Mouse (Mus musculus) MN1 (cell line): ENCODE measurements at regions not wholly inside any gene's neighbourhood (a gene's known extent, or its start where the extent isn't known, plus 50 kb on each side); places are given as distances from the start of the nearest gene placed in this dataset.

ENCODE experiments used
- DNase-seq: peaks from one replicate; pipeline ENCODE4 v3.0.0-alpha.2; 2016; ENCODE audit warnings: low spot score

- DNase-seq = no peak
Measured at GRCm38 (mm10) chr12:106729686-106730085, 719.7 kb downstream of the Vrk1 start.

- DNase-seq = no peak
Measured at GRCm38 (mm10) chr12:106732108-106732857, 722.3 kb downstream of the Vrk1 start.

- no peak for DNase-seq
Measured at GRCm38 (mm10) chr12:106748765-106749164, 738.7 kb downstream of the Vrk1 start.

- no peak for DNase-seq
Measured at GRCm38 (mm10) chr12:106763552-106763951, 724.9 kb upstream of the 3110018I06Rik start.

GRCm38 (mm10) chr12:106764516-106764915 lies 723.9 kb upstream of the 3110018I06Rik start:
- no peak for DNase-seq

- DNase-seq = no peak
Measured at GRCm38 (mm10) chr12:106773536-106773935, 714.9 kb upstream of the 3110018I06Rik start.

- no peak for DNase-seq
Measured at GRCm38 (mm10) chr12:106796596-106796995, 691.8 kb upstream of the 3110018I06Rik start.

GRCm38 (mm10) chr12:106819736-106820135 lies 668.7 kb upstream of the 3110018I06Rik start:
- DNase-seq = no peak

- no peak for DNase-seq
Measured at GRCm38 (mm10) chr12:106822311-106822710, 666.1 kb upstream of the 3110018I06Rik start.

- DNase-seq = no peak
Measured at GRCm38 (mm10) chr12:106828542-106828941, 659.9 kb upstream of the 3110018I06Rik start.

- DNase-seq = no peak
Measured at GRCm38 (mm10) chr12:106829323-106829722, 659.1 kb upstream of the 3110018I06Rik start.

- no peak for DNase-seq
Measured at GRCm38 (mm10) chr12:106835241-106835640, 653.2 kb upstream of the 3110018I06Rik start.

GRCm38 (mm10) chr12:106839618-106840017 lies 648.8 kb upstream of the 3110018I06Rik start:
- DNase-seq = no peak

- DNase-seq = no peak
Measured at GRCm38 (mm10) chr12:106840150-106840651, 648.2 kb upstream of the 3110018I06Rik start.

GRCm38 (mm10) chr12:106841996-106842395 lies 646.4 kb upstream of the 3110018I06Rik start:
- DNase-seq = no peak

- no peak for DNase-seq
Measured at GRCm38 (mm10) chr12:106842396-106842795, 646.0 kb upstream of the 3110018I06Rik start.

GRCm38 (mm10) chr12:106851666-106852065 lies 636.8 kb upstream of the 3110018I06Rik start:
- no peak for DNase-seq

- DNase-seq = no peak
Measured at GRCm38 (mm10) chr12:106852736-106853135, 635.7 kb upstream of the 3110018I06Rik start.

GRCm38 (mm10) chr12:106853711-106854240 lies 634.7 kb upstream of the 3110018I06Rik start:
- no peak for DNase-seq

- DNase-seq = no peak
Measured at GRCm38 (mm10) chr12:106855520-106855919, 632.9 kb upstream of the 3110018I06Rik start.

- DNase-seq = no peak
Measured at GRCm38 (mm10) chr12:106861638-106862037, 626.8 kb upstream of the 3110018I06Rik start.

GRCm38 (mm10) chr12:106864076-106864475 lies 624.4 kb upstream of the 3110018I06Rik start:
- DNase-seq = no peak

GRCm38 (mm10) chr12:106868036-106868435 lies 620.4 kb upstream of the 3110018I06Rik start:
- DNase-seq = no peak
